Mouse (Mus musculus): ENCODE measurements around the gene Vmn1r74.
"Not testable (repeated sequence)": the region's sequence is repeated elsewhere in the genome, so short reads cannot be mapped to it uniquely, and the experiment has no call there.

Vmn1r74 gene

DNA sequence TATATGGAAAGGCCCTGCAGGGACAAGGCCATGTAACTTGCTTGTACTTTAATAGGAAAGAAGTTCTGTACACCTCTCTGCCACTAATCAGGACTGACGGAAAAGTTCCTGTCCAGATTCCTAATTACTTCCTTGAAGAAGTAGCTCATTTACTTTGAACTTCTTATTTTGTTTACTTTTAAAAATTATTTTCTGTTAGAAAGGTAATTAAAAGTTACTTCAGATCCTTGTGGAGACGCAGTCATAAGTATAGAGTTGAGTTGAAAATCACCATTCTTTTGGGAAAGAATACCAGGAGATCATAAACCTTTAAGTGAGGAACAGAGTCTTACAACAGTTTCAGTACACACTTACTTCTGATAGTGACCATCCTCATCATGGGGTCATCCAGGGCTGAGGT is at the start of gene Vmn1r74:
Gene Vmn1r74, plus strand, starts transcription at position 301 of the 400 bp plus-strand sequence.
- ChIA-PET CTCF (no interaction called here), POLR2A (no interaction called here)

DNA sequence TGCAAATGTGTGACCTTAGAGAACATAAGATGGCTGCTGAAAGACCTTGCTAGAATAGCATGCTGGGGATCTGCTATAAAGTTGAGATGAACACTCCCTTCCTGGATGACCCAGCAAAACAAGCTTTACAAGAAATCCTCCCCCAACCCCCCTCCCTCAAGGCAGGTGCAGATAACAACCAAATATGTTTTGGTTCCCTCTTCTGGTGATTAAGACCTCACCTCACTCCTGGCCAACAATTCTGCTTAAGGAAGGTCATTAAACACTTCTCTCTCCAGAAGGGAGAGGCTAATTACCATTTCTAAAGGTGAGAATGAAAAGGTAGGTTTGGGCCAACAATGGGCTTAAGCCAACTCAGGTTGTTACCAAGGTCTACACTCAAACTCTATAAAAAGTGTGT is 20.0 kb upstream of the Vmn1r74 start:
- CTCF ChIA-PET = no interaction called here
- POLR2A ChIA-PET = no interaction called here

DNA sequence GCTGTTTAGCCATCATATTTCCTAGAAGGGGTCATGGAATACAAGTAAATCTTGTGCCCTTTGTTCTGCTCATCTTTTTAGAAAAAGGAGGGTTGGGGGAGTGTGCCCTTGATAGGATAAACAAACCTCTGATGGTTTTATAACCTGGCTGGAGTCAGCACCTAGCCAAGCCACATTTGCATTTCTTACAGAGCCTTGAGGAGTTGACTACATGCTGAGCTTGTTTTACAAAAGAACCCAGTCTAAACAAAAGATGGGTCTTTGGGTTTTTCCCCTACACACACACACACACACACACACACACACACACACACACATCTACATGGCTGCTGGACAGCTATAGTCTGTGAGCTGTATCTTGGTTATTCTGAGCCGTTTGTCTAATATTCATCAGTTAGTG is 11.6 kb upstream of the Vmn1r74 start:
- POLR2A ChIA-PET = no interaction called here
- CTCF ChIA-PET = no interaction called here

DNA sequence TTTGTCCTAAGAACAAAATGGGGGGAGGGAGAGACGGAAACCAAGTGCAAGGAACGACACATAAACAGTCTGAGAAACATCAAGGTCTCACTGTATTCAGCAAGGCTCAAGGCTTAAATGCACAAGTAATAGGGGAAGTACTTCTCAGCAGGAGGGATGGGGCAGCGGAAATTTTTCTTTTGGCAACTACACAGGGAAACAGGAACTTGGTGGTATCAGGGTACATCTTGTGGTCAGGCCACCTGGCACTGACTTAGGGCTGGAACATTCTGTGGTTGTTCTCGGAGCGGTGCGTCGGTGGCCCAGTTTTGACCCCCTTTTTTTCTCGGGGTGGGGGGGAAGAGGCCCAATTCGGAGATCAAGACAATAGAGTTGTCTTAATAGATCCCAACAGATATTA is 10.5 kb upstream of the Vmn1r74 start:
- POLR2A ChIA-PET, CTCF ChIA-PET: not testable (repeated sequence)

DNA sequence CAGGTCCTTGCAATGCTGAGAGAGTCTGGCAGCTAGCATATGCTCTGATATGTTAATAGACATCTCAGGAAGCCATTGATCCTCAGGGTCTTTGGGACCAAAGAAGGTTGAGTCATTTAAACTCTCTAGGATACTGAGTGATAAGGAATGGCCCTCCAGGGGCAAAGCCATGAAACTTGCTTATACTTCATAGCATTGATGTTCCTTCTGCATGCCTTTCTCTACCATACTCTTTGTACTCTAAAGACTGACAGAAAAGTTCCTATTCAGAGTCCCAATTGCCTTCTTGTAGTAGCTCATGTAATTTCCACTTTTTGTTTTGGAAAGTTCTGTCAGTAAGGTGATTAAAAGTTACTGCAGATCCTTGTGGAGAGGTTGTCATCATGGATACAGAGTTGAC is 40.5 kb downstream of the Vmn1r74 start, which contains the start of gene Vmn1r75:
Gene Vmn1r75, plus strand, starts transcription at position 301 of the 400 bp plus-strand sequence.
- ChIA-PET POLR2A (no interaction called here), CTCF (no interaction called here)

Data from embryonic stem cell, embryonic (primary cell).